Mouse (Mus musculus) spleen, adult 2 months (tissue): ENCODE results near the gene Apex1.
"Not testable (repeated sequence)": the region's sequence is repeated elsewhere in the genome, so short reads cannot be mapped to it uniquely, and the experiment has no call there.

Experiments
- CTCF ChIP-seq: fragments of 200-500 bp; IDR thresholded peaks from 2 replicates; pipeline ENCODE4 v1.5.1; 2011; ENCODE audit warnings: mild to moderate bottlenecking, inconsistent platforms; ENCODE audit not compliant: insufficient read depth, insufficient read length, insufficient replicate concordance; ENCODE audit errors: extremely low read depth
- POLR2A ChIP-seq: fragments of 200-500 bp; IDR thresholded peaks from 2 replicates; pipeline ENCODE4 v1.6.1; 2011; ENCODE audit warnings: low read depth, low read length, inconsistent platforms

GRCm38 (mm10) chr14:50973054-50973453 lies 48.3 kb downstream of the Apex1 start:
- TF ChIP-seq POLR2A, CTCF: not testable (repeated sequence)
